Mouse (Mus musculus): ENCODE measurements at regions not wholly inside any gene's neighbourhood (a gene's known extent, or its start where the extent isn't known, plus 50 kb on each side); places are given as distances from the start of the nearest gene placed in this dataset.

- no peak for DNase-seq (ENCODE audit: low spot score in 2 of 2)
These were observed 610.4 kb downstream of the Bcl11a start for GRCm38 (mm10) chr11:24688160-24688782.

GRCm38 (mm10) chr11:24689807-24690333 is 612.0 kb downstream of the Bcl11a start:
- DNase-seq (ENCODE audit: low spot score in 2 of 2): peak; percentile 8 to 13

GRCm38 (mm10) chr11:24693926-24694325 is 616.1 kb downstream of the Bcl11a start:
- DNase-seq (ENCODE audit: low spot score in 2 of 2): no peak

- DNase-seq (ENCODE audit: low spot score in 2 of 2): no peak
These were observed 617.3 kb downstream of the Bcl11a start for GRCm38 (mm10) chr11:24695010-24695720.

GRCm38 (mm10) chr11:24696561-24696960 is 618.7 kb downstream of the Bcl11a start:
- DNase-seq (ENCODE audit: low spot score in 2 of 2): no peak

- DNase-seq (ENCODE audit: low spot score in 2 of 2): no peak
These were observed 630.9 kb downstream of the Bcl11a start for GRCm38 (mm10) chr11:24708790-24709189.

GRCm38 (mm10) chr11:24716539-24717287 is 638.9 kb downstream of the Bcl11a start:
- DNase-seq (ENCODE audit: low spot score in 2 of 2): no peak

- no peak for DNase-seq (ENCODE audit: low spot score in 2 of 2)
These were observed 646.5 kb downstream of the Bcl11a start for GRCm38 (mm10) chr11:24724259-24724937.

GRCm38 (mm10) chr11:24726331-24726730 is 648.5 kb downstream of the Bcl11a start:
- no peak for DNase-seq (ENCODE audit: low spot score in 2 of 2)

GRCm38 (mm10) chr11:24727404-24727803 is 649.5 kb downstream of the Bcl11a start:
- no peak for DNase-seq (ENCODE audit: low spot score in 2 of 2)

- no peak for DNase-seq (ENCODE audit: low spot score in 2 of 2)
These were observed 653.6 kb downstream of the Bcl11a start for GRCm38 (mm10) chr11:24731431-24731830.

- DNase-seq (ENCODE audit: low spot score in 2 of 2): no peak
These were observed 661.9 kb downstream of the Bcl11a start for GRCm38 (mm10) chr11:24739710-24740255.

GRCm38 (mm10) chr11:24740466-24740865 is 662.6 kb downstream of the Bcl11a start:
- no peak for DNase-seq (ENCODE audit: low spot score in 2 of 2)

GRCm38 (mm10) chr11:24742561-24742960 is 664.7 kb downstream of the Bcl11a start:
- peak; percentile 18 to 27 for DNase-seq (ENCODE audit: low spot score in 2 of 2)

GRCm38 (mm10) chr11:24743439-24743838 is 665.6 kb downstream of the Bcl11a start:
- DNase-seq (ENCODE audit: low spot score in 2 of 2): no peak

- no peak for DNase-seq (ENCODE audit: low spot score in 2 of 2)
These were observed 668.0 kb downstream of the Bcl11a start for GRCm38 (mm10) chr11:24745841-24746240.

GRCm38 (mm10) chr11:24750144-24750779 is 672.4 kb downstream of the Bcl11a start:
- DNase-seq (ENCODE audit: low spot score in 2 of 2): no peak

GRCm38 (mm10) chr11:24758130-24758529 is 680.3 kb downstream of the Bcl11a start:
- no peak for DNase-seq (ENCODE audit: low spot score in 2 of 2)

- DNase-seq (ENCODE audit: low spot score in 2 of 2): no peak
These were observed 705.6 kb downstream of the Bcl11a start for GRCm38 (mm10) chr11:24783470-24783869.

- no peak for DNase-seq (ENCODE audit: low spot score in 2 of 2)
These were observed 711.3 kb downstream of the Bcl11a start for GRCm38 (mm10) chr11:24789120-24789519.

Data from frontal cortex, postnatal 25 days (tissue).